Mouse (Mus musculus) neural tube, embryonic 11.5 days (tissue): Measurements from ENCODE around the gene Fam172a. TPM values are rescaled to one million over a fixed set of nuclear protein-coding genes. Genes with fewer than 3 reads are reported as not detected.

ENCODE experiments used
- ATAC-seq: fragments of 200-750 bp; cut with Nextera tagmentation; 2 replicates; pipeline ENCODE4 v1.8.0; 2017; ENCODE audit warnings: moderate number of reproducible peaks, mild to moderate bottlenecking, moderate TSS enrichment, moderate library complexity; ENCODE audit not compliant: insufficient read depth, low FRiP score, low TSS enrichment
- DNase-seq: peaks from one replicate; pipeline ENCODE4 v3.0.0-alpha.2; 2015; ENCODE audit warnings: low spot score
- H3K27ac ChIP-seq: fragments of 300-500 bp; sonication (generic); 2 replicates; pipeline ENCODE4 v1.5.1; 2014; ENCODE audit warnings: low read depth, mild to moderate bottlenecking, low read length
- H3K27me3 ChIP-seq: fragments of 300-500 bp; sonication (generic); 2 replicates; pipeline ENCODE4 v1.6.1; 2014; ENCODE audit warnings: mild to moderate bottlenecking, low read length, mixed read lengths; ENCODE audit not compliant: control insufficient read depth, insufficient read depth
- H3K36me3 ChIP-seq: fragments of 300-500 bp; sonication (generic); 2 replicates; pipeline ENCODE4 v1.6.1; 2014; ENCODE audit warnings: mild to moderate bottlenecking, low read length, moderate library complexity, mixed read lengths; ENCODE audit not compliant: control insufficient read depth, insufficient read depth
- H3K4me1 ChIP-seq: fragments of 300-500 bp; sonication (generic); 2 replicates; pipeline ENCODE4 v1.6.1; 2014; ENCODE audit warnings: low read length, mixed read lengths; ENCODE audit not compliant: control insufficient read depth, insufficient read depth
- H3K4me2 ChIP-seq: fragments of 300-500 bp; sonication (generic); 2 replicates; pipeline ENCODE4 v1.6.1; 2014; ENCODE audit warnings: low read depth, mild to moderate bottlenecking, moderate library complexity
- H3K4me3 ChIP-seq: fragments of 300-500 bp; sonication (generic); 2 replicates; pipeline ENCODE4 v1.5.1; 2014; ENCODE audit warnings: low read depth, low read length
- H3K9ac ChIP-seq: fragments of 300-500 bp; sonication (generic); 2 replicates; pipeline ENCODE4 v1.6.1; 2014; ENCODE audit warnings: mild to moderate bottlenecking, low read length
- H3K9me3 ChIP-seq: fragments of 300-500 bp; sonication (generic); 2 replicates; pipeline ENCODE4 v1.6.1; 2016; ENCODE audit warnings: low read length; ENCODE audit not compliant: control insufficient read depth
- WGBS: fragments of 180-500 bp; shearing (Covaris S2); extraction: QIAGEN DNeasy Blood & Tissue Kit; methylation state at CpG from one replicate; pipeline ENCODE4 v1.1.7; 2014; 5-methylcytosine and 5-hydroxymethylcytosine counted together
- polyA plus RNA-seq: library from polyadenylated mRNA; unstranded; fragments of >200 nt; fragmentation: Nextera tagmentation; extraction: Ambion mirVana; gene quantifications from 2 replicates; pipeline ENCODE4 v1.2.1, GENCODE M21; 2014

The Fam172a gene
- polyA plus RNA-seq, 1 experiment from 2014 or later = 38.4 TPM

- Histone ChIP-seq H3K27ac (no peak overlapping the region), H3K9me3 (no peaks in the 10 kb centered on the region), H3K4me2 (no peak overlapping the region), H3K36me3 (no peaks in the 10 kb centered on the region), H3K4me3 (no peak overlapping the region), H3K4me1 (no peaks in the 10 kb centered on the region), H3K9ac (no peak overlapping the region), H3K27me3 (no peaks in the 10 kb centered on the region)
- WGBS = 75% methylated on average over 5 of the region's 5 CpGs
- no peak for DNase-seq
- no peak for ATAC-seq
These were observed 289.5 kb downstream of the Fam172a start for GRCm38 (mm10) chr13:77991189-77991886.

DNA sequence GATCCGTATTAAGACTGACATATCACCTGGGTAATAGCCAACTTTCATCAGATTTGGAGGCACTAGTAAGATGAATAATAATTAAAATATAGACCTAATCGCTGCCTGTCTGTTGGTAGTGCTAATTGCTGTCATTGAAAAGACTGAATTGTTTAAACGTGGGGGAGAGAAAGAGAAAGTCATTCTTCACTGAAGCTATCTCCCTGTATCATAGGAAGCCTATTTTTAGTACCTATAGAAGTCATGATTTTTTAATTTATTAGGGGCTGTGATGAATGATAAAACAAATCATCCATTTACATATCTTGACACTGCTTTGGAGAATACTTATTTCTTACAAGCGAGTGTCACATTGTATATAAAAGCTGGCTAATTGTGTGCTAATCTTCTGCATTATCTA, 302.8 kb downstream of the Fam172a start:
- H3K36me3 ChIP-seq = no peaks in the 10 kb centered on the region
- 75% methylated on average over 4 of the region's 4 CpGs for WGBS
- H3K27ac ChIP-seq = no peak overlapping the region
- no peaks in the 10 kb centered on the region for H3K27me3 ChIP-seq
- H3K9ac ChIP-seq = no peak overlapping the region
- H3K4me3 ChIP-seq = no peak overlapping the region
- DNase-seq (no peak), ATAC-seq (no peak)
- no peaks in the 10 kb centered on the region for H3K4me1 ChIP-seq
- H3K4me2 ChIP-seq = no peak overlapping the region
- H3K9me3 ChIP-seq = no peaks in the 10 kb centered on the region

DNA sequence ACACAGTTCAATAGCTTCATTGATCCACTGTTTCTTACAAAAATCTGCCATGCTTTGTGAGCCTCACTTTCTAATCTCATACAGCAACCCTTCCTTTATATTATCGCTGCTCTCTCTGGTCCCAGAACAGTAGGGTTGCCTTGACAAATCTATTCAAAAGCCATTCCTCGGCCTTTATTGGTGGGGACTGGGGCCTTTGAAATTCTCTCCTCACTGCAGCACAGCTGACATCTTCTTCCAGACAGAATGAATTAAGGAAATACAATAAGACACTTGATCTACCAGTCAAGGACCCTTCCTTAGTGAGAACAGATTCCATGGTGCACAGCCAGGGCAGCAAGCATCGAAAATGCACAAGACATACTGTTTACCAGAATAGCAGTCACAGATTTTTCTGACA, 303.5 kb downstream of the Fam172a start:
- Histone ChIP-seq H3K36me3 (no peaks in the 10 kb centered on the region), H3K27ac (no peak overlapping the region), H3K9me3 (no peaks in the 10 kb centered on the region), H3K9ac (no peak overlapping the region), H3K4me1 (no peaks in the 10 kb centered on the region), H3K4me2 (no peak overlapping the region), H3K27me3 (no peaks in the 10 kb centered on the region), H3K4me3 (no peak overlapping the region)
- ATAC-seq (peak; percentile 79), DNase-seq (peak; percentile 44)
- 22% methylated on average over 3 of the region's 3 CpGs for WGBS

DNA sequence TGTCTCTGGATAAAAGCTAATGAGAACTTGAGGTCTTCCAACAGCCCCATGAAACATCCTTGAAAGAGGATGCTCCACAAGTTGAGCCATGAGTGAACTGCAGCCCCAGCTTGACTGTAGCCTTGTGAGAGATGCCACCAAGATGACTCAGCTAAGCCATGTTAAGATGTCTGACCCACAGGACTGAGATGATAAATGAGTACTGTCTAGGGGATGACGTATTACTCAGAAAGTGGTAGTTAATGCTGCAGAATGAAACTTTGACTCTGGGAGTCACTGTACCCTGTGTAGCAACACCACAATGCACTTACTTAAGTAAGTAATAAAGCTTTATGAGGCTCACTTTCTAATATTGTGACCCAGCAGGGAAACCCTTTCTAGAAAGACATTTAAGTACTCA, 308.3 kb downstream of the Fam172a start:
- H3K27me3 ChIP-seq = no peaks in the 10 kb centered on the region
- no peaks in the 10 kb centered on the region for H3K36me3 ChIP-seq
- H3K9ac ChIP-seq = no peak overlapping the region
- no peak for ATAC-seq
- no peak overlapping the region for H3K27ac ChIP-seq
- no peak for DNase-seq
- no peak overlapping the region for H3K4me3 ChIP-seq
- no peak overlapping the region for H3K4me2 ChIP-seq
- no peaks in the 10 kb centered on the region for H3K4me1 ChIP-seq
- no peaks in the 10 kb centered on the region for H3K9me3 ChIP-seq
- 82% methylated on average over 1 of the region's 1 CpGs for WGBS

DNA sequence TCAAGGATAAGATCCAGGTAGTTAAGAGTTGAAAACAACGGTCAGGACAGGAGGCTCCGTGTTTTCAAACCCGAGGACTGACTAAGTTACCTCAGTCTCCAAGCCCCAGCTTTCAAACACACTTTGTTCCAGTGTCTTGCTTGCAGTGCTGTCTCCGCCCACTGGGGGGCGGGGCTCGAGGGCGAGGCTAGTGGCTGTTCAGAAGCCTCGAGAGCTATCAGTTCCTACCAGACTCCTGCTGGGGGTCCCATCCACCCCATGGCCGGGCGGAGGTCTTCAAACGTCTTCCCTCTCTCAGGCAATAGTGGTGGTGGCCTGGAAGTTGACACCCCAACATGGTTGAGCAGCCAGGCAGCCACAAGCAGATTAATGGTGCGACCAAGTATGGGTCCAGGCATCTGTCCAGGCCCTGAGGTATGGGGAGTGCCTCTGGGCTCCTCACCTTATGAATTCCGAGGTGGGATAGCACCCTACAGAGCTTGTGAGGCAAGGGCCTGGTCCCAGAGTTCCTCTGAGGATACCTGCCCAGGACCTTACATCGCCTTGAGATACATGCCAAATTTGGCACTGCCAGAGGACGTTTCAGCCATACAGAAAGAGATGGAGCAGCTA, 323.0 kb downstream of the Fam172a start, which contains the start of gene Pou5f2:
TSS of gene Pou5f2 (plus strand) at position 220 of the 612 bp plus-strand sequence.
- ATAC-seq (peak; percentile 23; the same call in 1 of the 2 replicates), DNase-seq (no peak)
- Histone ChIP-seq H3K27ac (no peak within 1 kb of the TSS), H3K9me3 (no peaks in the 10 kb centered on the region), H3K36me3 (no peaks in the 10 kb centered on the region), H3K27me3 (no peaks in the 10 kb centered on the region), H3K4me1 (no peaks in the 10 kb centered on the region), H3K4me2 (no peak within 1 kb of the TSS), H3K9ac (no peak within 1 kb of the TSS), H3K4me3 (no peak within 1 kb of the TSS)
- 48% methylated on average over 15 of the region's 15 CpGs for WGBS

GRCm38 (mm10) chr13:78032821-78033220, 331.0 kb downstream of the Fam172a start:
- Histone ChIP-seq H3K4me2 (no peak overlapping the region), H3K27ac (no peak overlapping the region), H3K9me3 (no peaks in the 10 kb centered on the region), H3K27me3 (no peaks in the 10 kb centered on the region), H3K4me3 (no peak overlapping the region), H3K4me1 (no peaks in the 10 kb centered on the region), H3K9ac (no peak overlapping the region), H3K36me3 (no peaks in the 10 kb centered on the region)
- ATAC-seq (no peak), DNase-seq (no peak)
- 63% methylated on average over 1 of the region's 1 CpGs for WGBS

- H3K4me1 ChIP-seq = no peaks in the 10 kb centered on the region
- ATAC-seq = no peak
These were observed 335.4 kb downstream of the Fam172a start for GRCm38 (mm10) chr13:78037203-78037602.

GRCm38 (mm10) chr13:78043203-78043602, 341.4 kb downstream of the Fam172a start:
- Histone ChIP-seq H3K4me3 (no peak overlapping the region), H3K36me3 (no peaks in the 10 kb centered on the region), H3K27me3 (no peaks in the 10 kb centered on the region), H3K4me2 (no peak overlapping the region), H3K4me1 (no peaks in the 10 kb centered on the region), H3K9ac (no peak overlapping the region), H3K9me3 (no peaks in the 10 kb centered on the region), H3K27ac (no peak overlapping the region)
- DNase-seq = no peak
- peak; percentile 41; the same call in 1 of the 2 replicates for ATAC-seq
- 71% methylated on average over 6 of the region's 6 CpGs for WGBS

More at GRCm38 (mm10) chr13:78037203-78037602, 335.4 kb downstream of the Fam172a start:
- H3K36me3 ChIP-seq = no peaks in the 10 kb centered on the region
- H3K4me3 ChIP-seq = no peak overlapping the region
- H3K27me3 ChIP-seq = no peaks in the 10 kb centered on the region
- no peak overlapping the region for H3K27ac ChIP-seq
- no peak overlapping the region for H3K4me2 ChIP-seq
- WGBS = 81% methylated on average over 1 of the region's 1 CpGs
- H3K9ac ChIP-seq = no peak overlapping the region
- DNase-seq = no peak
- no peaks in the 10 kb centered on the region for H3K9me3 ChIP-seq

- no peaks in the 10 kb centered on the region for H3K4me1 ChIP-seq
- no peaks in the 10 kb centered on the region for H3K36me3 ChIP-seq
- H3K9ac ChIP-seq = no peak overlapping the region
- no peaks in the 10 kb centered on the region for H3K27me3 ChIP-seq
- ATAC-seq = no peak
- H3K9me3 ChIP-seq = no peaks in the 10 kb centered on the region
- no peak overlapping the region for H3K4me3 ChIP-seq
- DNase-seq = no peak
- no peak overlapping the region for H3K27ac ChIP-seq
- H3K4me2 ChIP-seq = no peak overlapping the region
- 66% methylated on average over 5 of the region's 5 CpGs for WGBS
These were observed 343.3 kb downstream of the Fam172a start for GRCm38 (mm10) chr13:78045116-78045515.
